In genomic region chr7:84120142-84120760, GRCm38 (mm10) we compare ENCODE assay signal across 14 mouse cellular contexts. TPM values are rescaled to one million over a fixed set of nuclear protein-coding genes. Genes with fewer than 3 reads are reported as not detected.
DNase-seq lines count a peak whose midpoint lies in the region; ATAC-seq and TF ChIP-seq lines count a peak whose summit lies in the region.
"Had no signal": no experiment of that assay in that cellular context is flagged by ENCODE, and none has a peak within 500 bp of the region (broad histone marks: within the 10 kb centered on the region; RNA-seq: fewer than 3 reads in every experiment).

No protein-coding gene starts in this region.

- 61% methylated on average over 5 of the region's 5 CpGs for WGBS in heart, postnatal 0 days
- 51% methylated on average over 5 of the region's 5 CpGs for WGBS in spleen, adult 2 months
- 32% methylated on average over 5 of the region's 5 CpGs for WGBS in intestine, postnatal 0 days

- intact Hi-C loops in heart, postnatal 36 days (cut with DNase I): no loop called here

- H3K36me3 ChIP-seq in heart, postnatal 0 days (replicated peaks; ENCODE audit: control insufficient read depth, insufficient read depth, low read length): no peaks in the 10 kb centered on the region
- no peaks in the 10 kb centered on the region for H3K36me3 ChIP-seq in spleen, adult 2 months (ENCODE audit: control insufficient read depth, insufficient read depth, low read length)
- H3K36me3 ChIP-seq in intestine, postnatal 0 days (ENCODE audit: control insufficient read depth, insufficient read depth): peaks cover 7% of the 10 kb centered on the region; the same call in 1 of the 2 replicates
- H3K36me3 ChIP-seq: midbrain, embryonic 12.5 days had no signal

- H3K9ac ChIP-seq in heart, postnatal 0 days (replicated peaks; ENCODE audit: low read depth, low read length): no peak overlapping the region
- H3K9ac ChIP-seq in intestine, postnatal 0 days (ENCODE audit: low read depth, low read length): no peak overlapping the region
- H3K9ac ChIP-seq: midbrain, embryonic 12.5 days had no signal

- peaks cover 66% of the 10 kb centered on the region for H3K4me1 ChIP-seq in heart, postnatal 0 days (ENCODE audit: control insufficient read depth, insufficient read depth)
- peaks cover 27% of the 10 kb centered on the region; the same call in 1 of the 2 replicates for H3K4me1 ChIP-seq in spleen, adult 2 months (ENCODE audit: control insufficient read depth, insufficient read depth, insufficient read length)
- H3K4me1 ChIP-seq in intestine, postnatal 0 days (replicated peaks; ENCODE audit: control insufficient read depth, insufficient read depth, low read length): peaks cover 26% of the 10 kb centered on the region

- TF ChIP-seq CTCF in heart, postnatal 0 days (IDR thresholded peaks at IDR 0.05; ENCODE audit: low read depth): no peak
- TF ChIP-seq CTCF in spleen, adult 2 months (IDR thresholded peaks at IDR 0.05; ENCODE audit: extremely low read depth, insufficient read depth, insufficient read length, insufficient replicate concordance): no peak
- TF ChIP-seq CTCF in intestine, postnatal 0 days (IDR thresholded peaks at IDR 0.05; ENCODE audit: low read depth): no peak

- no peaks in the 10 kb centered on the region for H3K27me3 ChIP-seq in heart, postnatal 0 days (ENCODE audit: control insufficient read depth, insufficient read depth, low read length)
- H3K27me3 ChIP-seq in spleen, adult 2 months (ENCODE audit: control insufficient read depth, insufficient read depth, low read length): no peaks in the 10 kb centered on the region
- H3K27me3 ChIP-seq in intestine, postnatal 0 days (replicated peaks; ENCODE audit: control insufficient read depth, insufficient read depth, low read length): no peaks in the 10 kb centered on the region
- H3K27me3 ChIP-seq: midbrain, embryonic 12.5 days had no signal

- ATAC-seq in heart, postnatal 0 days (ENCODE audit: insufficient read depth, low read depth): no peak
- no peak for ATAC-seq in intestine, postnatal 0 days
- no peak for ATAC-seq in activated CD4-positive, CD25-positive, alpha-beta regulatory T cell, adult 4 months

- H3K4me2 ChIP-seq in heart, postnatal 0 days (ENCODE audit: low read depth, low read length): no peak overlapping the region
- H3K4me2 ChIP-seq in intestine, postnatal 0 days (replicated peaks; ENCODE audit: low read depth): no peak overlapping the region
- H3K4me2 ChIP-seq: midbrain, embryonic 12.5 days had no signal

- no peaks in the 10 kb centered on the region for H3K9me3 ChIP-seq in heart, postnatal 0 days (replicated peaks; ENCODE audit: control insufficient read depth, low read length)
- no peaks in the 10 kb centered on the region for H3K9me3 ChIP-seq in intestine, postnatal 0 days (ENCODE audit: control insufficient read depth)
- H3K9me3 ChIP-seq: hindbrain, embryonic 10.5 days; midbrain, embryonic 12.5 days had no signal

- no peak overlapping the region for H3K4me3 ChIP-seq in heart, postnatal 0 days (ENCODE audit: low read depth, low read length)
- H3K4me3 ChIP-seq in spleen, adult 2 months (ENCODE audit: extremely low read depth, insufficient read depth, insufficient read length): no peak overlapping the region
- H3K4me3 ChIP-seq in intestine, postnatal 0 days (ENCODE audit: low read depth, low read length): no peak overlapping the region
- H3K4me3 ChIP-seq: hindbrain, embryonic 10.5 days; midbrain, embryonic 12.5 days had no signal

- H3K27ac ChIP-seq in heart, postnatal 0 days (ENCODE audit: low read depth): peak overlapping the region; percentile 65
- H3K27ac ChIP-seq in spleen, adult 2 months (ENCODE audit: insufficient read depth, low read length): peak overlapping the region; percentile 74
- peak overlapping the region; percentile 89 for H3K27ac ChIP-seq in intestine, postnatal 0 days (ENCODE audit: low read depth, low read length)
- H3K27ac ChIP-seq: hindbrain, embryonic 10.5 days had no signal

- no peak for TF ChIP-seq EP300 in heart, postnatal 0 days (IDR thresholded peaks at IDR 0.05; ENCODE audit: low read depth)

- DNase-seq in heart, postnatal 0 days (ENCODE audit: low spot score): no peak
- no peak for DNase-seq in heart, postnatal 36 days
- DNase-seq in spleen, adult 2 months (ENCODE audit: low read depth in 1 of 2, low spot score in 2 of 2): no peak
- no peak for DNase-seq in spleen, postnatal 14 days (ENCODE audit: low spot score in 2 of 2)
- DNase-seq in cerebellum, adult 11-12 months: no peak
- DNase-seq: adrenal gland, adult 2 months; cerebellum, postnatal 14 days; kidney, postnatal 36 days; layer of hippocampus, postnatal 36 days had no signal

- TF ChIP-seq POLR2A in spleen, adult 2 months (IDR thresholded peaks at IDR 0.05; ENCODE audit: low read depth, low read length): no peak

RNA-seq across cellular contexts. Expression of gene Abhd17c, which starts 31.4 kb away (rescaled TPM):
- 76.1 and 99.8 TPM in 2 replicates for total RNA-seq in heart, postnatal 0 days (2014; rRNA removed; ENCODE audit: low replicate concordance)
- polyA plus RNA-seq in heart, postnatal 0 days (2015; fragmentation: Nextera tagmentation; extraction: Ambion mirVana): 42.6 and 45.3 TPM in 2 replicates
- 10 to 100 TPM; 27.9 to 28.0 TPM for total RNA-seq in heart, postnatal 36 days (2021)
- polyA plus RNA-seq in spleen, adult 2 months (2012; rRNA removed): 32.8 and 33.9 TPM in 2 replicates
- 203 and 216 TPM in 2 replicates for polyA plus RNA-seq in intestine, postnatal 0 days (2015; fragmentation: Nextera tagmentation; extraction: Ambion mirVana)
- polyA plus RNA-seq in activated CD4-positive, CD25-positive, alpha-beta regulatory T cell, adult 4 months (2017; shearing (Covaris generic)): 10 to 100 TPM in 1 of 2 experiments, 1 to 10 TPM in 1; 6.6 to 12.2 TPM

RNA-seq across cellular contexts. Expression of gene Cemip, which starts 33.9 kb away (rescaled TPM):
- total RNA-seq in heart, postnatal 0 days (2014; rRNA removed; ENCODE audit: low replicate concordance): 1.4 and 2.9 TPM in 2 replicates
- polyA plus RNA-seq in heart, postnatal 0 days (2015; fragmentation: Nextera tagmentation; extraction: Ambion mirVana): 0.23 and 0.37 TPM in 2 replicates
- total RNA-seq in heart, postnatal 36 days (2021): under 1 TPM in 1 of 2 experiments, not detected in 1; 0.14 TPM
- polyA plus RNA-seq in spleen, adult 2 months (2012; rRNA removed): 2.4 TPM in 2 replicates
- polyA plus RNA-seq in intestine, postnatal 0 days (2015; fragmentation: Nextera tagmentation; extraction: Ambion mirVana): 0.48 and 0.53 TPM in 2 replicates
- polyA plus RNA-seq in activated CD4-positive, CD25-positive, alpha-beta regulatory T cell, adult 4 months (2017; shearing (Covaris generic)): under 1 TPM in 1 of 2 experiments, not detected in 1; 0.22 TPM
- polyA plus RNA-seq: limb, embryonic 11.5 days had no signal
